Mouse (Mus musculus) brain, embryonic 14.5 days (tissue): ENCODE results near the gene Mafk. TPM values are rescaled to one million over a fixed set of nuclear protein-coding genes. Genes with fewer than 3 reads are reported as not detected.

ENCODE experiments used
- DNase-seq: peaks from one replicate; pipeline ENCODE4 v3.0.0-alpha.2; 2011; ENCODE audit warnings: low read depth
- CTCF ChIP-seq: fragments of 200-500 bp; IDR thresholded peaks from 2 replicates; pipeline ENCODE4 v1.5.1; 2012; ENCODE audit warnings: inconsistent platforms, mild to moderate bottlenecking, moderate library complexity, borderline replicate concordance; ENCODE audit not compliant: insufficient read depth, insufficient read length; ENCODE audit errors: extremely low read depth
- POLR2A ChIP-seq: fragments of 200-500 bp; IDR thresholded peaks from 2 replicates; pipeline ENCODE4 v1.6.1; 2012; ENCODE audit warnings: mild to moderate bottlenecking, inconsistent platforms, borderline replicate concordance; ENCODE audit not compliant: poor library complexity, insufficient read depth, insufficient read length, severe bottlenecking; ENCODE audit errors: extremely low read depth
- polyA plus RNA-seq: library from polyadenylated mRNA; depleted of rRNA; stranded (reverse); fragments of >200 nt; gene quantifications from 2 replicates; pipeline ENCODE4 v1.2.3, GENCODE M21; 2012; rRNA removed

Gene Mafk
- polyA plus RNA-seq, 1 experiment, result 12.6 TPM

DNA sequence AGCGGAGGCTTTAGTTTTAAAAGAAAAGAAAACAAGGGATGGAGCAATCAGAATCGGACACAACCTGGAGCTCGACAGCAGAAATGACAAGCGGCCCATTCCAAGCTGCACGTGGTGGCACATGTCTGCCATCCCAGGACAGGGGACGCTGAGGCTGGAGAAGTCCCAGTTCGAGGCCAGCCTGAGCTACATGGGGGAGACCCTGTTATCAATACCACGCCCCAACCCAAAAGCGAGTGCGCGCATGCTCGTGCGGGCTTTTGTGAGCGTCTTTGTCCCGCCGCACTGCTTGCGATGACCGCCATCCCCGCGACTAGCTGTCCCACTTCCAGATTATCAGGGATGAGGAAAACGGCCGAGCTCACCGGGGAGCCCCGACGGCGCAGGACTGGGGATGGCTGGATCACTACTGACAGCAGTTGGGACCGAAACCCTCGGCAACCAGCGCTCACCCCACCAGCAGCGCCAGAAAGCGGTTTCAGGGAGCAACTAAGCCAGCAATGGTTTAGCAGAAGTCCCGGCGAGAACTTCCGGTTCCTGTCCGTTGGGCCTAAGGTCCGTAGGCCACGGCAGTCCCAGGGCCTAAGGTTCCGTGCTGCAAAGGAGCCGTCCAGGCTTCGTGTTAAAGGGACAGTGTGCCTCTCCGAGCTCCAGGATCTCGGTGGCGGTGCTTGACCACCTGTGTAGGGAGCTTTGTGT, 35.2 kb downstream of the Mafk start, which contains the start of the genes Gm26938 and Psmg3:
Gene Gm26938 (minus strand): TSS at position 51 of the 699 bp plus-strand sequence.
Gene Psmg3 (minus strand): TSS at position 529 of the 699 bp plus-strand sequence.
- peak; percentile 95 for DNase-seq
- TF ChIP-seq CTCF (no peak), POLR2A (0 out of 2 replicates have a peak, but pooled peaks have one; percentile 27)

DNA sequence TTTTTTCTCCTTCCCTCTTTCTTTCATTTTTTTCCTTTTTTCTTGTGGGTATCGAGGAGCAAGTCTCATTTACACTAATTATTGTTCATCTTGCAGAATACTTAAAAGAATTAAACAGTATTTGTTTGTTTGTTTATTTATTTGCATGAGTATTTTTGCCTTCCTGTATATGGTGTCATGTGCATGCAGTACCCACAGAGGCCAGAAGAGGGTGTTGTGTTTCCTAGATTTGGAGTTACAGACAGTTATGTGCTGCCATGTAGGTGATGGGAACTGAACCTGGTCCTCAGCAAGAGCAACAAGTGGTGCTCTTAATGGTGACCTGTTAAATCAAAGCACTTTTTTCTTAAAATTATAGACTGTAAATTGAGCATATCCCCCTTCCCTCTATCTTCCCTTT, 36.3 kb downstream of the Mafk start:
- DNase-seq, result no peak

DNA sequence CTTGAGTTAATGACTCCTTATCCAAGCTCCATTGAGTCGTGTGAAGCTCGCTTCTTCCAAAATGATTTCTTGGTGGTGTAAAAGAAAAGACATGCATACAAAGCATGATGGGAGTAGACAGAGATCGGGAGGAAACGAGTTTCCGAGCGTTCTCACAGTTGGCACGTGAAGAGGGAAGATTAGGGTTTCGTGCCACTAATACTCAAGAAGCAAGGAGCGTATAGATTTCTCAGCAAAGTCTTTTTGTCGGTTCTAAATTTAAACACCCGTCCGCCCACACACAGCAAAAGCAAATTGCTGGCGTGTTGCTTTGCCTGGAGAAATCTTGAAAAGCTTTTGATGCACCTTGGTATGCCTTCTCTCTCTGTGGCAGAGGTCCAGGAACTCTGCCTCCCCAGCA, 38.1 kb downstream of the Mafk start:
- TF ChIP-seq POLR2A (no peak), CTCF (no peak)
- DNase-seq, result no peak

More for the DNA sequence above, 36.3 kb downstream of the Mafk start:
- TF ChIP-seq CTCF (peak; percentile 36; the same call in 1 of the 2 replicates), POLR2A (no peak)

DNA sequence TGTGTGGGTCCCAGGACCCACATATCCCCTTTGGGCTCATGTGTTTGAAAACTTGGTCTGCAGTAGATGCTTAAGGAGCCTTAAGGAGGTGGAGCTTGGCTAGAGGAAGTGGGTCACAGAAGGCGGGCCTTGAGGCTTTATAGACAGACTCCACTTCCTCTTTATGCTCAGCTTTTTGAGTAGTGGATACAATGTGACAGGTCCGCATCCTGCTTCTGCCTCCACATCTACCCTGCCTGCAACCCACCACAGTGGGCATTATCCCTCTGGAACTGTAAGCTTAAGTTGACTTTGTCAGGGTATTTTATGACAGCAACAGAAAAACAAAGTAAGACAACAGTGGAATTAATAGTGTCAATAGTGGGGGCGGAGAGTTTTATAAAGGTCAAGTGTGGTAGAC, 39.4 kb downstream of the Mafk start:
- no peak for DNase-seq
- no peak for TF ChIP-seq POLR2A
- no peak for TF ChIP-seq CTCF

DNA sequence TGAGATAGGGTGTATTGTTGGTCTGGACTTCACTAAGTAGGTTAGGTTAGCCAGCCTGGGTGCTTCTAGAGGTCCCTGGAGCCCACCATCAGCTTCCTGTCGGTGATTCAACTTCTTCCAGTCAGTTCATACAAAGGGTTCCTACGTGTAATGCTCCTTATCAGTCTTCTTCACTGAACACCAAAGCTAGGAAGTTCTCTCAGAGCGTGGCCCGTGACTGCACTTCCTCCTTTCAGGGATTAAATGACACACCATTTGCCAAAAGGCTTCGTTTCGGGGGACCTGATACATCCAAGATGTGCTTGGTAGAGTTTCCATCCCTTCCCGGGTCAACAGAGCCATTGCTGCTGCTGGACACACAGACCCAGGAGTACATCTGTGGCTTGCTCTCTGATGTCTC, 40.8 kb downstream of the Mafk start:
- TF ChIP-seq POLR2A (no peak), CTCF (no peak)

DNA sequence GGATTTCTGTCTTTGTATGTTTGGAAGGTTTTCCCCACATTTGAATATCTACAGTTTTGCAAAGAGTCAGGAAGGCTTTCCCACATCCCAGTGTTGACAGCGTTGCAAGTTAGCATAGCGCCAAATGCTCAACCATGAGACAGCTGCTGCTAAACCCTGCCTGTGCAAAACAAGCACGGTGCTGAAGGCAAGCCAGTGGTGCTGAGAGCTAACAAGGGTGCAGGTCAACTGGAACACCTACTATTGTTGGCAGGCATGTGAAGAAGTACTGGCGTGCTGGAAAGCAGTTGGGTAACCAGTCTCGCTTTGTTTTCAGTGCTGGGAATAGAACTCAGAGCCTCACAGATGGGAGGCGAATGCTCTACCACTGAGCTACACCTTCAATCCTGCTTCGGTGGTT, 44.4 kb downstream of the Mafk start:
- TF ChIP-seq CTCF, result no peak

More for the DNA sequence above, 40.8 kb downstream of the Mafk start:
- DNase-seq, result no peak

DNA sequence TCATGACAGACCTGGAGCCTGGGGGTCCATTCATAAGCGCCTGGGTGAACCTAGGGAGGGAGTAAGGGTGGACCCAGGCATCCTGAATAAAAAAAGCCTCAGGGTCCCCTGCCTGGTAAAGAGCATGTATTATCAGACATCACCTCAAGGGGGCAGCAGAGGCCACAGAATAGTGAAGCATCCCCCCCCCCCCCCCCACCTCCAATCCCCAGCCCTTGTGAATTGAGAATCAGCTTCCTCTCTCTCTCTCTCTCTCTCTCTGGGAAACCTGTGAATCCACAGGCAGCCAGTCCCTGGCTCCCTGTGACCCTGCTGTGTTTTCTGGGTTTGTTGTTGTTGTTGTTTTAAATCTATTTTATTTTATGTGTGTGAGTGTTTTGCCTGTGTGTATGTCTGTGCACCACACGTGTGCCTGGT, 47.2 kb downstream of the Mafk start:
- peak; percentile 68 for DNase-seq
- peak; percentile 63 for TF ChIP-seq CTCF
- no peak for TF ChIP-seq POLR2A

More for the DNA sequence above, 44.4 kb downstream of the Mafk start:
- DNase-seq, result no peak

DNA sequence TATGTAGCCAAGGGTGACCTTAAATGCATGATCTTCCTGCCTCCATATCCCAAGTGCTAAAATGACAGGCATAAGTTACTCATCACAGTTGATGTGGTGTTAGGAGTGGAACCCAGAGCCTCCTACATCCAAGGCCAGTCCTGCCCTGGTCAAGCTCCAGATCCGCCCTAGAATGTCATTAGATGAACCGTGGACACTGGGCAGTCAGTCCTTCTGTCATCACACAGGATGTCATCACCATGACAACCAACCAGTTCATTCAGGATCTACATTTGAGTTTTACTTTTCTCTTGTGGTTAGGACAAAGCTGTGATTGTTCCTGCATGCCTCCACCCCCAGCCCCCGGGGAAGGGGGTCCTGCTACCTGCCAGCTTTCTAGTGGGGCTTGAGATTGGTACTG, 47.8 kb downstream of the Mafk start:
- no peak for TF ChIP-seq CTCF
- no peak for DNase-seq

DNA sequence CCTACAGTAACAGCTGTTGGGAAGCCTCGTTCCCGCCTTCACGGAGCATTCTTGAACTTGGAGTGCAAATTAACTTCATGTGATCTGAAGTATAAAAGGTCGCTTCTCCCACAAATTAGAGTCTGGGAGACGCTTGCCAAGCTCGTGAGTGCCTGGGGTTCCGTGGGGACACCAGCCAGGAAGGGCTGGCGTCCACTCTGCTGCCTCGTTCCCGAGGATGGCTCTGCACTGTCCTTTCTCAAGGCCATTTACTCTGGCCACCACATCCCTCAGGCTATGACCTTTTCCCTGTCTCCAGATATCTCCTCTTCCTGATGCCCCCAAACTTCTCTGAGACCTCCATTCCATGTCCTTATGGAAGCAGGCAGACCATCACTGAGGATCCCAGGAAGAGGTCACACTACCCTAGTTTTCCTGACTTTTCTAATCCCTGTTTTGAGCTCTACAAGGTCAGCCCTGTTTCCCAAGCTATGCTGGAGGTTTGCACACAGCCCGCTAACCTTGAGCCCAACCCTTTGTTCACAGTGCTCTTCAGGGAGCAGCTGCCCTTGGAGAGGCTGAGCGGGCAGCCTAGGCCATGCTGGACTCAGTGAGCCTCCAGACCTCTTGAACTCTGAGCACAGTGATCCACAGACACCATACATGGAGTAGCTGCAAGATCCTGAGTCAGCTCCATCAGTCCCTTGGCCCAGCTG, 58.5 kb downstream of the Mafk start:
- no peak for TF ChIP-seq CTCF
- TF ChIP-seq POLR2A, result no peak
- no peak for DNase-seq

Other genes with a start within 250 kb of the Mafk start
- 26.5 and 42.0 TPM in 2 replicates for gene Uncx, start 248.0 kb upstream of the Mafk start, polyA plus RNA-seq
- 7.7 and 11.8 TPM in 2 replicates for gene Micall2, start 55.2 kb upstream of the Mafk start, polyA plus RNA-seq
- gene Ints1, start 15.8 kb upstream of the Mafk start, polyA plus RNA-seq, result 56.5 and 72.9 TPM in 2 replicates
- 0.34 and 0.57 TPM in 2 replicates for gene Tmem184a, start 28.4 kb downstream of the Mafk start, polyA plus RNA-seq
- 0.53 TPM in 1 of 2 replicates, not detected in the other for gene Gm26938, start 34.9 kb downstream of the Mafk start, polyA plus RNA-seq
- 50.6 and 73.4 TPM in 2 replicates for gene Psmg3, start 35.4 kb downstream of the Mafk start, polyA plus RNA-seq
- gene Elfn1, start 116.4 kb downstream of the Mafk start, polyA plus RNA-seq, result 9.7 and 14.6 TPM in 2 replicates